Mouse (Mus musculus): Measurements from ENCODE around the gene Sorbs1.

DNA sequence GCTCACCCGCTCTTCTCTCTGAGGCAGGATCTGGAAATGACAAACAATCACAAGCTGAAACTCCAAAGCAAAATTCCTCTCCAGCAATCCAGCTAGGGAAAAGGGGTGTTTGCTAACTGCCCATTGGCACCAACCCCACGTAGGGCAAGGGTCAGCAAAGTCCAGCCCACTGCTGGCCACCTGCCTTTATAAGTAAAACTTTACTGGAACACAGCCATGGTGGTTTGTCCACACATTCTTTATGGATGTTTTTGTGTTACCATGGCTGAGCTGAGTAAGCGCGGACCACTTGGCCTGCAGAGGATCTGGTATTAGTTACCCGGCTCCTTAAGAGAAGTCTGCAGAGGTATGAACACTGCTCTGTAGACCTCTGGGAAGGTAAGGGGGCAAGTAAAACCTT, 148.4 kb downstream of the Sorbs1 start:
- TF ChIP-seq CTCF (IDR thresholded peaks at IDR 0.05; ENCODE audit: low read depth) (no peak), EP300 (optimal IDR thresholded peaks at IDR 0.05) (no peak)

Measured in stomach, postnatal 0 days (tissue).